Mouse (Mus musculus): ENCODE measurements at regions not wholly inside any gene's neighbourhood (a gene's known extent, or its start where the extent isn't known, plus 50 kb on each side); places are given as distances from the start of the nearest gene placed in this dataset.

DNA sequence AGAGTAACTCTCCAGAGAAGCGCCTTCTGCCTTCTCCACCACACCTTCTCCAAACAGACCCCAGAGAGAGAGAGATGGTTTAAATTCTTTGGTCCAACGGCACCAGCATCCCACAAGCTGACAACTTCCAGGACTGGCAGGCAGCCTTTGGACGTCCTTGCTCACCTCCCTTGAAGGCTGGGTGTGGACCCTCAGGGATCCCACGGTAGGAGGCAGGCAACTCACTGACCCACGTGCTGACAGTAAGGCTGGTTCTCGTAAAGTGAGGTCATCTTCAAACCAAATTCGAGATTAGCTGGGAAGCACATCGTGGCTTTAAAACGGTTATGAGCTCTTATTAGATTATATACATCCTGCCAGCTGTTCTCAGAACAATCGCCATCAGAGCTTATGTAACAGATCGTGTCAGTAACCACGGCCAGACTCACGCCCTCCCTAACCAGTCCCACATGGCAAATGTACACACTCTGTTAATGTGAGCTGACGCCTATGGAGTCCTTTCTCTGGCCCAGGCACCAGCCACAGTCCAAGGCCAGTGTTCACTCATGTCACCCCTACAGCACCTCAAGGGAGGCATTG, 239.9 kb upstream of the Rtl1 start:
- no peaks in the 10 kb centered on the region for H3K36me3 ChIP-seq (ENCODE audit: control insufficient read depth, insufficient read depth, low read length)
- 75% methylated on average over 14 of the region's 14 CpGs for WGBS
- H3K4me1 ChIP-seq (ENCODE audit: control insufficient read depth, insufficient read depth, low read length): 0 out of 2 replicates have a peak, but pooled peaks cover 6% of the 10 kb centered on the region
- H3K9ac ChIP-seq (replicated peaks; ENCODE audit: low read depth, low read length): no peak overlapping the region
- no peak for ATAC-seq (ENCODE audit: low read depth)
- H3K9me3 ChIP-seq (ENCODE audit: control insufficient read depth, low read length): no peaks in the 10 kb centered on the region
- H3K4me2 ChIP-seq (ENCODE audit: low read depth, low read length): no peak overlapping the region
- no peak overlapping the region for H3K27ac ChIP-seq (ENCODE audit: low read depth, low read length)
- H3K27me3 ChIP-seq (ENCODE audit: control insufficient read depth, insufficient read depth, low read length): no peaks in the 10 kb centered on the region
- H3K4me3 ChIP-seq (ENCODE audit: low read depth, low read length): no peak overlapping the region

DNA sequence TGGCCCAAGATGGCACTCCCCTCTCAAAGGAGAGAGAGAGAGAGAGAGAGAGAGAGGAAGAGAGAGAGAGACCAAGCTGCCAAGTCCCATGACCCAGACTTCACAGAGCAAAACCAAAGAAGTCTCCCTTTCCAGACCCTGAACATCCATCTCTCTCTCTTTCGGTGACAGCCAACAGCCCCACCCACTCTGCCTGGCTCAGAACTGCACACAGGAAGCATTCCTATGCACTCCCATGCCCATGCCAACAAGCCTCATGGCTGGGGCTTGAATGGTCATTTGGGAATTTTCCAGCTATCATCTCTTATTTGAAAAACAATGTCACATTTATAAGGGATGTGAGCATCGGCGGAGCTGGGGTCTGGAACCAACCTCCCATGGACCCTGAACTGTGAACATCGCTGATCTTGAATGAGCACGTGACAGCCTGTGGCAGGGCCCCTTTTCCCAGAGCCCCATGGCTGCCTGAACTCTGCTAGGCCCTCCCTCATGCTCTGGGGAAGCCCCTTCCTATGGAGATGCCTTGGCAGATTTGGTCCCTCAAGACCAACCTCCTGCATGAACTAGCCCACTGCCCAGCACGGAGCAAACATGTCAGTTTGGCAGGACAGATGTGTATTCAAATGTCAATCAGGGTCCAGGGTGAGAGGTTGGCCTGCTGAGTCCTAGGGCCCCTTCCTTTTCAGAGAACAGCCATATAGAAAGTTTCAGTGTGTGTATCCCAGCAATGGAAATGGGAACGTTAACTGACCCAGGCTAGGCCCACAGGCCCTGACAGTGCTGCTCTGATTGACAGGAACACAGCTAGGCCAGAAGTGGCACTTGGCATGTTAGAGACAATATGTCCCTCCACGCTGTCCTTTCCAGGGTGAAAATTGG, 244.8 kb upstream of the Rtl1 start:
- Histone ChIP-seq H3K4me1 (ENCODE audit: control insufficient read depth, insufficient read depth, low read length) (0 out of 2 replicates have a peak, but pooled peaks cover under 1% of the 10 kb centered on the region), H3K36me3 (ENCODE audit: control insufficient read depth, insufficient read depth, low read length) (no peaks in the 10 kb centered on the region), H3K9ac (replicated peaks; ENCODE audit: low read depth, low read length) (no peak overlapping the region), H3K27ac (ENCODE audit: low read depth, low read length) (no peak overlapping the region), H3K4me3 (ENCODE audit: low read depth, low read length) (no peak overlapping the region), H3K9me3 (ENCODE audit: control insufficient read depth, low read length) (no peaks in the 10 kb centered on the region), H3K27me3 (ENCODE audit: control insufficient read depth, insufficient read depth, low read length) (no peaks in the 10 kb centered on the region), H3K4me2 (ENCODE audit: low read depth, low read length) (no peak overlapping the region)
- 72% methylated on average over 8 of the region's 8 CpGs for WGBS
- peak; percentile 31; the same call in 1 of the 2 replicates for ATAC-seq (ENCODE audit: low read depth)

DNA sequence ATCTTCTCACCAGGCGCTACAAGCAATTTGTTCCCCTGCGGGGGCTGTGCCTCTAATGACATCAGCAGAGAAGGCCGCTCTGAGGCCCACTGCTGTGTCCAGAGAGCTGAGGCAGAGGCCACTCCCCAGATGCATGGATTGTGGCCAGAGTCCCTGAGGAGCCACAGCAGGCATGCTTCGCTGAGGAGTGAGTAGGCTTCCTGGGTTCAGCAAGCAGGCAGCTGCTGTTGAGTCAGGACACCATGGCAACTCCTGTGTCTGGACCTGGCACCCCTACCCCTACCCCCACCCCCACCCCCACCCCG, 245.4 kb upstream of the Rtl1 start:
- no peak for ATAC-seq (ENCODE audit: low read depth)
- H3K9me3 ChIP-seq (ENCODE audit: control insufficient read depth, low read length): no peaks in the 10 kb centered on the region
- H3K4me3 ChIP-seq (ENCODE audit: low read depth, low read length): no peak overlapping the region
- H3K27me3 ChIP-seq (ENCODE audit: control insufficient read depth, insufficient read depth, low read length): no peaks in the 10 kb centered on the region
- H3K9ac ChIP-seq (replicated peaks; ENCODE audit: low read depth, low read length): no peak overlapping the region
- H3K27ac ChIP-seq (ENCODE audit: low read depth, low read length): no peak overlapping the region
- no peak overlapping the region for H3K4me2 ChIP-seq (ENCODE audit: low read depth, low read length)
- H3K4me1 ChIP-seq (ENCODE audit: control insufficient read depth, insufficient read depth, low read length): no peaks in the 10 kb centered on the region
- H3K36me3 ChIP-seq (ENCODE audit: control insufficient read depth, insufficient read depth, low read length): no peaks in the 10 kb centered on the region
- 27% methylated on average over 5 of the region's 5 CpGs for WGBS

DNA sequence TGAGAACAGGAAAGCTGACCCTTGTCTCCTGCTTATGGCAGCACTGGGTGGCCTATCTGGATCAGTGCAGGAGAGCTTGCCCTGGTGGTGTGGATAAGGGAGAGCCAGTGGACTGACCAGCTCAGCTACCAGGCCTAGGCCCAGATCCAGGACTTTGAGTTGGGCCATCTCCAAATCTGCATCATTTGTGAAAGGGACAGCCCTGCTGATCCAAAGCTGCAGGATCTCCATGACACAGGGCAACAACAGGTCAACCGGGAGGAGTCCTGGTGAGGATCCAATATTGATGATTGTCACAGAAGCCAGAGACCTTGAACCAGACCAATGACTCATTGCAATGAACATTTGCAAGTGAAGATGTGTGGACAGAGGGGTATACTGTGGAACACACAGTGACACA, 256.2 kb upstream of the Rtl1 start:
- Histone ChIP-seq H3K9ac (replicated peaks; ENCODE audit: low read depth, low read length) (no peak overlapping the region), H3K9me3 (ENCODE audit: control insufficient read depth, low read length) (no peaks in the 10 kb centered on the region), H3K4me2 (ENCODE audit: low read depth, low read length) (no peak overlapping the region), H3K27me3 (ENCODE audit: control insufficient read depth, insufficient read depth, low read length) (no peaks in the 10 kb centered on the region), H3K4me1 (ENCODE audit: control insufficient read depth, insufficient read depth, low read length) (no peaks in the 10 kb centered on the region), H3K27ac (ENCODE audit: low read depth, low read length) (no peak overlapping the region), H3K36me3 (ENCODE audit: control insufficient read depth, insufficient read depth, low read length) (no peaks in the 10 kb centered on the region), H3K4me3 (ENCODE audit: low read depth, low read length) (no peak overlapping the region)
- 100% methylated on average over 1 of the region's 1 CpGs for WGBS
- ATAC-seq (ENCODE audit: low read depth): no peak

DNA sequence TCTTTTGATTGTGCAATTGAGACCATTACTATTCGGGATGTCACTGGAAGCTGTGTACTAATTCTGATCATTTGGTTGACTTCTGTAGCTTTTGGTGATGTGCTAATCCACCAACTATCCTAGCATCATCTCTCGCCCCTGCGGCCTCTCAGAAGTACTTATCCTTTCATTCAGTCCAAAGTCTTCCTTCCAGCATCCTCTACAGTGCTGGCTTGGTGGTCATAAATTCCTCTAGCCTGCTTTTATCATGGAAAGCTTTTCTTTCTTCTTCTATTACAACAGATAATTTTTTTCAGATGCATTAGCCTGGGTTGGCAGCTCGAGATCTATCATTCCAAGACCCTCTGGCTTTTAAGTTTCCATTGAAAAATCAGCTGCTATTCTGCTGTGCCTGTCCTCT, 257.6 kb upstream of the Rtl1 start:
- Histone ChIP-seq H3K36me3 (ENCODE audit: control insufficient read depth, insufficient read depth, low read length) (no peaks in the 10 kb centered on the region), H3K4me1 (ENCODE audit: control insufficient read depth, insufficient read depth, low read length) (no peaks in the 10 kb centered on the region), H3K4me2 (ENCODE audit: low read depth, low read length) (no peak overlapping the region), H3K27ac (ENCODE audit: low read depth, low read length) (no peak overlapping the region), H3K9me3 (ENCODE audit: control insufficient read depth, low read length) (no peaks in the 10 kb centered on the region), H3K27me3 (ENCODE audit: control insufficient read depth, insufficient read depth, low read length) (no peaks in the 10 kb centered on the region), H3K4me3 (ENCODE audit: low read depth, low read length) (no peak overlapping the region), H3K9ac (replicated peaks; ENCODE audit: low read depth, low read length) (no peak overlapping the region)
- whole genome bisulfite sequencing: 54% methylated on average over 4 of the region's 4 CpGs
- no peak for ATAC-seq (ENCODE audit: low read depth)

- no peak overlapping the region for H3K27ac ChIP-seq (ENCODE audit: low read depth, low read length)
- H3K36me3 ChIP-seq (ENCODE audit: control insufficient read depth, insufficient read depth, low read length): no peaks in the 10 kb centered on the region
- no peaks in the 10 kb centered on the region for H3K9me3 ChIP-seq (ENCODE audit: control insufficient read depth, low read length)
- no peak overlapping the region for H3K4me2 ChIP-seq (ENCODE audit: low read depth, low read length)
- H3K9ac ChIP-seq (replicated peaks; ENCODE audit: low read depth, low read length): no peak overlapping the region
- H3K27me3 ChIP-seq (ENCODE audit: control insufficient read depth, insufficient read depth, low read length): no peaks in the 10 kb centered on the region
- no peak overlapping the region for H3K4me3 ChIP-seq (ENCODE audit: low read depth, low read length)
- 81% methylated on average over 4 of the region's 4 CpGs for WGBS
- ATAC-seq (ENCODE audit: low read depth): no peak
- H3K4me1 ChIP-seq (ENCODE audit: control insufficient read depth, insufficient read depth, low read length): no peaks in the 10 kb centered on the region
Observed at GRCm38 (mm10) chr12:109864826-109865225, 264.7 kb upstream of the Rtl1 start.

GRCm38 (mm10) chr12:109871021-109871420, 270.9 kb upstream of the Rtl1 start:
- Histone ChIP-seq H3K27ac (ENCODE audit: low read depth, low read length) (no peak overlapping the region), H3K4me1 (ENCODE audit: control insufficient read depth, insufficient read depth, low read length) (no peaks in the 10 kb centered on the region), H3K9me3 (ENCODE audit: control insufficient read depth, low read length) (no peaks in the 10 kb centered on the region), H3K36me3 (ENCODE audit: control insufficient read depth, insufficient read depth, low read length) (no peaks in the 10 kb centered on the region), H3K4me3 (ENCODE audit: low read depth, low read length) (no peak overlapping the region), H3K4me2 (ENCODE audit: low read depth, low read length) (no peak overlapping the region), H3K27me3 (ENCODE audit: control insufficient read depth, insufficient read depth, low read length) (no peaks in the 10 kb centered on the region), H3K9ac (replicated peaks; ENCODE audit: low read depth, low read length) (no peak overlapping the region)
- no peak for ATAC-seq (ENCODE audit: low read depth)
- 88% methylated on average over 14 of the region's 14 CpGs for WGBS

DNA sequence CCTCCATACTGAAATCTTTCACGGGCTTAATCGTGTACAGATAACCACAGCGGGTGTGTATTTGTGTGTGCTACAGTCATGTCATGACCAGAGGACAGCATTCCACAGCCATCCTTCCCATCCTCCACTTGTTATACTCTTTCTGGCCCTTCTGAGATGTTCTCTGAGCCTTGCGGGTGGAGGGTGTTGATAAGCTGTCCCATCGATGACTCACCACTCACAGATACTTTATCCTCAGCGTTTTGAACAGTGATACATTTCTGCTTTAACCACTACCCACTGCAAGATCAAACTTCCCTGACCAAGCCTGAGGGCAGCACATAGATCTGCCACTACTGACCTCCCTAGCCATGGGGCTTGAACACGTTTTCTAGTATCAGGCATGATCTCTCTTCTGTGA, 274.3 kb upstream of the Rtl1 start:
- Histone ChIP-seq H3K9me3 (ENCODE audit: control insufficient read depth, low read length) (no peaks in the 10 kb centered on the region), H3K27ac (ENCODE audit: low read depth, low read length) (no peak overlapping the region), H3K36me3 (ENCODE audit: control insufficient read depth, insufficient read depth, low read length) (no peaks in the 10 kb centered on the region), H3K27me3 (ENCODE audit: control insufficient read depth, insufficient read depth, low read length) (no peaks in the 10 kb centered on the region), H3K4me3 (ENCODE audit: low read depth, low read length) (no peak overlapping the region), H3K4me1 (ENCODE audit: control insufficient read depth, insufficient read depth, low read length) (no peaks in the 10 kb centered on the region), H3K4me2 (ENCODE audit: low read depth, low read length) (no peak overlapping the region), H3K9ac (replicated peaks; ENCODE audit: low read depth, low read length) (no peak overlapping the region)
- WGBS: 91% methylated on average over 7 of the region's 7 CpGs
- ATAC-seq (ENCODE audit: low read depth): no peak

GRCm38 (mm10) chr12:109881108-109881507, 281.0 kb upstream of the Rtl1 start:
- no peaks in the 10 kb centered on the region for H3K36me3 ChIP-seq (ENCODE audit: control insufficient read depth, insufficient read depth, low read length)
- no peaks in the 10 kb centered on the region for H3K9me3 ChIP-seq (ENCODE audit: control insufficient read depth, low read length)
- 54% methylated on average over 3 of the region's 3 CpGs for WGBS
- H3K9ac ChIP-seq (replicated peaks; ENCODE audit: low read depth, low read length): no peak overlapping the region
- no peak overlapping the region for H3K27ac ChIP-seq (ENCODE audit: low read depth, low read length)
- no peak for ATAC-seq (ENCODE audit: low read depth)
- no peak overlapping the region for H3K4me3 ChIP-seq (ENCODE audit: low read depth, low read length)
- no peaks in the 10 kb centered on the region for H3K4me1 ChIP-seq (ENCODE audit: control insufficient read depth, insufficient read depth, low read length)
- H3K27me3 ChIP-seq (ENCODE audit: control insufficient read depth, insufficient read depth, low read length): no peaks in the 10 kb centered on the region
- H3K4me2 ChIP-seq (ENCODE audit: low read depth, low read length): no peak overlapping the region

Measured in neural tube, embryonic 14.5 days (tissue).